Mouse (Mus musculus) stomach, postnatal 0 days (tissue): Measurements from ENCODE around the gene Ctc1.

ENCODE experiments used
- CTCF ChIP-seq: IDR thresholded peaks from 2 replicates; pipeline ENCODE4 v1.5.1; 2016; ENCODE audit warnings: antibody characterized with exemption, low read depth, mild to moderate bottlenecking, moderate library complexity
- EP300 ChIP-seq: optimal IDR thresholded peaks from 2 replicates; pipeline ENCODE3; 2016; ENCODE audit warnings: antibody characterized with exemption

- no peak for TF ChIP-seq CTCF
- no peak for TF ChIP-seq EP300
Observed at GRCm38 (mm10) chr11:69062761-69063224, 47.1 kb downstream of the Ctc1 start.
